Mouse (Mus musculus) hindbrain, embryonic 11.5 days (tissue): ENCODE measurements at regions not wholly inside any gene's neighbourhood (a gene's known extent, or its start where the extent isn't known, plus 50 kb on each side); places are given as distances from the start of the nearest gene placed in this dataset.
A peak's percentile ranks its signal among the peaks of the same experiment; 100 is the strongest.

Experiments
- ATAC-seq: fragments of 200-750 bp; cut with Nextera tagmentation; 2 replicates; pipeline ENCODE4 v1.8.0; 2017; ENCODE audit warnings: mild to moderate bottlenecking, moderate TSS enrichment, moderate library complexity; ENCODE audit not compliant: low FRiP score
- DNase-seq: peaks from one replicate; pipeline ENCODE4 v3.0.0-alpha.2; 2015; ENCODE audit warnings: low spot score
- H3K27ac ChIP-seq: fragments of 300-500 bp; sonication (generic); 2 replicates; pipeline ENCODE4 v1.5.1; 2014; ENCODE audit warnings: mild to moderate bottlenecking, low read depth, low read length
- H3K27me3 ChIP-seq: fragments of 300-500 bp; sonication (generic); 2 replicates; pipeline ENCODE4 v1.6.1; 2014; ENCODE audit warnings: mild to moderate bottlenecking, low read length, moderate library complexity, mixed read lengths; ENCODE audit not compliant: control insufficient read depth, insufficient read depth
- H3K36me3 ChIP-seq: fragments of 300-500 bp; sonication (generic); 2 replicates; pipeline ENCODE4 v1.6.1; 2014; ENCODE audit warnings: mild to moderate bottlenecking, low read length, moderate library complexity, mixed read lengths; ENCODE audit not compliant: control insufficient read depth, insufficient read depth
- H3K4me1 ChIP-seq: fragments of 300-500 bp; sonication (generic); replicated peaks from 2 replicates; pipeline ENCODE4 v1.6.1; 2014; ENCODE audit warnings: low read length, mixed read lengths; ENCODE audit not compliant: control insufficient read depth, insufficient read depth
- H3K4me2 ChIP-seq: fragments of 300-500 bp; sonication (generic); replicated peaks from 2 replicates; pipeline ENCODE4 v1.6.1; 2014; ENCODE audit warnings: mild to moderate bottlenecking, low read depth, low read length
- H3K4me3 ChIP-seq: fragments of 300-500 bp; sonication (generic); 2 replicates; pipeline ENCODE4 v1.5.1; 2014; ENCODE audit warnings: low read depth, low read length
- H3K9ac ChIP-seq: fragments of 300-500 bp; sonication (generic); 2 replicates; pipeline ENCODE4 v1.6.1; 2014; ENCODE audit warnings: low read depth, low read length
- H3K9me3 ChIP-seq: fragments of 300-500 bp; sonication (generic); 2 replicates; pipeline ENCODE4 v1.6.1; 2016; ENCODE audit warnings: low read length; ENCODE audit not compliant: control insufficient read depth
- WGBS: fragments of 180-500 bp; shearing (Covaris S2); extraction: QIAGEN DNeasy Blood & Tissue Kit; methylation state at CpG from one replicate; pipeline ENCODE4 v1.1.7; 2014; 5-methylcytosine and 5-hydroxymethylcytosine counted together

GRCm38 (mm10) chr15:88175991-88176390 is 424.1 kb upstream of the Zdhhc25 start:
- H3K4me1 ChIP-seq, result no peaks in the 10 kb centered on the region
- DNase-seq (no peak), ATAC-seq (no peak)
- H3K36me3 ChIP-seq, result no peaks in the 10 kb centered on the region
- H3K27me3 ChIP-seq, result no peaks in the 10 kb centered on the region
- no peak overlapping the region for H3K9ac ChIP-seq
- no peak overlapping the region for H3K4me2 ChIP-seq
- WGBS, result 80% methylated on average over 3 of the region's 3 CpGs
- H3K27ac ChIP-seq, result no peak overlapping the region
- no peaks in the 10 kb centered on the region for H3K9me3 ChIP-seq
- H3K4me3 ChIP-seq, result no peak overlapping the region

- no peak overlapping the region for H3K4me2 ChIP-seq
- no peaks in the 10 kb centered on the region for H3K9me3 ChIP-seq
- H3K4me3 ChIP-seq, result no peak overlapping the region
- ATAC-seq (no peak), DNase-seq (no peak)
- H3K36me3 ChIP-seq, result no peaks in the 10 kb centered on the region
- H3K4me1 ChIP-seq, result no peaks in the 10 kb centered on the region
- 92% methylated on average over 2 of the region's 2 CpGs for WGBS
- H3K27me3 ChIP-seq, result no peaks in the 10 kb centered on the region
- no peak overlapping the region for H3K9ac ChIP-seq
- H3K27ac ChIP-seq, result no peak overlapping the region
These were observed 403.6 kb upstream of the Zdhhc25 start for GRCm38 (mm10) chr15:88196539-88196938.

DNA sequence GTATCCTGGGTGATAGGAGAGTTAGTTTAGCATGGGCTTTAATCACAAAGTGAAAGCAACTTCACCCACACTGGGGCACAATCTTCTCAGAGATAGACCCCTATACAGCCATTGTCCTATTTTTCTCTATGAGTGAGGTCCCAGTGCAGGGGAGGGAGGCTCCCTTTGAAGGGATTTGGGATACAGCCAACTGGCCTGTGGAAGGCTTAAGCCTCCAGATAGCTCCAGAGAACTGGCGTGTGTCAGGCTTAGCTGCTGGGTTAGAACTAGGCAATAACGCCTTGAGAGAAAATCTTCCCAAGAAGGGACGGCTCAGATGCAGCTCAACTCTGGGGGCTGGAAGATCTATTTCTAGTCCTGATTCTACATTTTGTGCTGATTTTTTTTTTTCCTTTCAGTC is 397.4 kb upstream of the Zdhhc25 start:
- Histone ChIP-seq H3K27ac (no peak overlapping the region), H3K4me3 (no peak overlapping the region), H3K9ac (no peak overlapping the region), H3K4me2 (no peak overlapping the region), H3K27me3 (no peaks in the 10 kb centered on the region), H3K4me1 (no peaks in the 10 kb centered on the region), H3K36me3 (no peaks in the 10 kb centered on the region), H3K9me3 (no peaks in the 10 kb centered on the region)
- no peak for ATAC-seq
- 60% methylated on average over 3 of the region's 3 CpGs for WGBS
- no peak for DNase-seq

GRCm38 (mm10) chr15:88213356-88213755 is 386.7 kb upstream of the Zdhhc25 start:
- Histone ChIP-seq H3K36me3 (no peaks in the 10 kb centered on the region), H3K4me1 (no peaks in the 10 kb centered on the region), H3K27me3 (no peaks in the 10 kb centered on the region), H3K9ac (no peak overlapping the region), H3K27ac (no peak overlapping the region), H3K4me3 (no peak overlapping the region), H3K9me3 (no peaks in the 10 kb centered on the region), H3K4me2 (no peak overlapping the region)
- ATAC-seq (no peak), DNase-seq (peak; percentile 8)
- WGBS, result 58% methylated on average over 3 of the region's 3 CpGs

- Histone ChIP-seq H3K9ac (no peak overlapping the region), H3K4me2 (no peak overlapping the region), H3K36me3 (no peaks in the 10 kb centered on the region), H3K27me3 (no peaks in the 10 kb centered on the region), H3K4me3 (no peak overlapping the region), H3K4me1 (no peaks in the 10 kb centered on the region), H3K9me3 (no peaks in the 10 kb centered on the region), H3K27ac (no peak overlapping the region)
- 65% methylated on average over 4 of the region's 4 CpGs for WGBS
- ATAC-seq (no peak), DNase-seq (no peak)
These were observed 385.8 kb upstream of the Zdhhc25 start for GRCm38 (mm10) chr15:88214286-88214685.

GRCm38 (mm10) chr15:88229456-88229855 is 370.6 kb upstream of the Zdhhc25 start:
- no peak overlapping the region for H3K27ac ChIP-seq
- WGBS, result 71% methylated on average over 4 of the region's 4 CpGs
- no peak overlapping the region for H3K4me3 ChIP-seq
- no peak overlapping the region for H3K9ac ChIP-seq
- no peaks in the 10 kb centered on the region for H3K9me3 ChIP-seq
- no peaks in the 10 kb centered on the region for H3K4me1 ChIP-seq
- DNase-seq (no peak), ATAC-seq (no peak)
- H3K36me3 ChIP-seq, result no peaks in the 10 kb centered on the region
- no peaks in the 10 kb centered on the region for H3K27me3 ChIP-seq
- H3K4me2 ChIP-seq, result no peak overlapping the region

GRCm38 (mm10) chr15:88244606-88245005 is 355.5 kb upstream of the Zdhhc25 start:
- ATAC-seq (no peak), DNase-seq (no peak)
- H3K9ac ChIP-seq, result no peak overlapping the region
- WGBS, result 91% methylated on average over 13 of the region's 13 CpGs
- no peaks in the 10 kb centered on the region for H3K9me3 ChIP-seq
- H3K4me2 ChIP-seq, result no peak overlapping the region
- H3K36me3 ChIP-seq, result no peaks in the 10 kb centered on the region
- H3K4me1 ChIP-seq, result no peaks in the 10 kb centered on the region
- no peak overlapping the region for H3K4me3 ChIP-seq
- H3K27ac ChIP-seq, result no peak overlapping the region
- H3K27me3 ChIP-seq, result no peaks in the 10 kb centered on the region

DNA sequence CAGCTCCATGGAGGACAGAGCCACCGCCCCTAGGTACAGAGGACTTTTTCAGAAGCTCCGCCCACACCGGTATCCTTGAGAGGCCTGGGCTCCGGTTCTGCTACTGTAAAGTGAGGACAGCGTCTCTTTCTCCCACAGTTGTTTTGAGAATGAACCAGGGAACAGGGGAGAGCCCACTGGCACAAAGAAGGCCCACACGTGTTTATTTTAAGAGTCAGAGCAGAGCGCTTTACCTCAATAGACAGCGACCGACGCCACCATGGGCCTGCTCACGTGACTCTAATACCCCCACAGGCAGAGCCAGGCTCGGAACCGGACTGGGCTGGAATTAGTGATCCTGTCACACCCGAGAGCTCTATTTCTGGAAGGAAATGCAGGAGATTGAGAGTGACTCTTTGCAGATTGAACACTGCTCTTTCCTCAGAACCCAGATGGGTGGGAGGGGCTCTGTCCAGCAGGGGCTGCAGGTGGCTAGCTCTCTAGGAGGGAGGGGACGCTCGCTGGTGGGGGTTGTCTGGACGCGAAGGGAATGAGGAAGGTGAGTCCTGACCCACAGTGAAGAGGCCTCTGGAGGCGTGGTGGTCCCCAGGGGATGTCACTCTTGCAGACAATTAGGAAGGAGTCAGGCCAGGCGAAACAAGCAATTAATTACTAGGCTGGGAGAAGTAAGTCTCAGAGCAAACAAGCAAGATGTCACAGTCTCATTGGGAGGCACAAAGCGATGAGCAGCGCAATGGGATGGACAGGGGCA is 354.4 kb upstream of the Zdhhc25 start:
- ATAC-seq, result peak; percentile 66
- Histone ChIP-seq H3K27me3 (no peaks in the 10 kb centered on the region), H3K4me1 (no peaks in the 10 kb centered on the region), H3K4me2 (no peak overlapping the region), H3K36me3 (no peaks in the 10 kb centered on the region), H3K9ac (no peak overlapping the region), H3K9me3 (no peaks in the 10 kb centered on the region), H3K27ac (no peak overlapping the region), H3K4me3 (no peak overlapping the region)
- peak; percentile 25 for DNase-seq
- 51% methylated on average over 22 of the region's 22 CpGs for WGBS

GRCm38 (mm10) chr15:88247974-88248625 is 352.0 kb upstream of the Zdhhc25 start:
- Histone ChIP-seq H3K4me2 (no peak overlapping the region), H3K27me3 (no peaks in the 10 kb centered on the region), H3K9me3 (no peaks in the 10 kb centered on the region), H3K9ac (no peak overlapping the region), H3K4me1 (no peaks in the 10 kb centered on the region), H3K4me3 (no peak overlapping the region), H3K27ac (no peak overlapping the region), H3K36me3 (no peaks in the 10 kb centered on the region)
- DNase-seq (peak; percentile 91), ATAC-seq (peak; percentile 68)
- WGBS, result 32% methylated on average over 14 of the region's 14 CpGs
